Mouse (Mus musculus) lung, adult 2 months (tissue): ENCODE measurements around the gene Smarcc2.

Source experiments
- CTCF ChIP-seq: fragments of 200-500 bp; IDR thresholded peaks from 2 replicates; pipeline ENCODE4 v1.5.1; 2011; ENCODE audit warnings: mild to moderate bottlenecking, low read length, control low read depth; ENCODE audit not compliant: insufficient read depth
- POLR2A ChIP-seq: fragments of 200-500 bp; IDR thresholded peaks from 2 replicates; pipeline ENCODE4 v1.6.1; 2011; ENCODE audit warnings: low read depth, mild to moderate bottlenecking, control low read depth, low read length, borderline replicate concordance; ENCODE audit errors: extremely low read depth

DNA sequence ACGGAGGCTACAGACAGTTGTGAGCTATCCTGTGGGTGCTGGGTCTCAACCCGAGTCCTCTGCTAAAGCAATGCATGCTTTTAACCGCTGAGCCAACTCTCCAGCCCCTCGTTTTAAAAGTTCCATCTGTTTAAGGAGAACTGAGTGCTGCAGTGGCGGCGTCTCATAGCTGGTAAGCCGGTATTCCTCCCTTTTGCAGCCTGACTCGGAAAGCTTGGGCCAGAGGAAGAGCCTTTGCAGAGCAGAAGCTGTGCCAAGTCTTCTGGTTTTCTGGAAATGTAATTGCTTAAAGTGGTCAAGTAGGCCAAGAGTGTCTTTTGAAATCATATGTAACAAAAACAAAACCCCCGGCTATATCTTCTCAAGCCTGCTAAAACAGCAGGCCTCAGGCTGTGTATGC lies 49.2 kb downstream of the Smarcc2 start:
- TF ChIP-seq POLR2A, result no peak
- TF ChIP-seq CTCF, result no peak
